Mouse (Mus musculus) bone marrow, adult 2 months (tissue): Measurements from ENCODE around the gene Tex35.

Experiments used
- CTCF ChIP-seq: fragments of 200-500 bp; IDR thresholded peaks from 2 replicates; pipeline ENCODE4 v1.5.1; 2011; ENCODE audit warnings: low read length, control low read depth; ENCODE audit not compliant: control insufficient read depth, insufficient read depth
- POLR2A ChIP-seq: fragments of 200-500 bp; IDR thresholded peaks from 2 replicates; pipeline ENCODE4 v1.6.1; 2011; ENCODE audit warnings: low read depth, mild to moderate bottlenecking, control low read depth, low read length, borderline replicate concordance; ENCODE audit not compliant: control insufficient read depth

GRCm38 (mm10) chr1:157137854-157138241 is 29.4 kb upstream of the Tex35 start:
- TF ChIP-seq CTCF: no peak
- TF ChIP-seq POLR2A: no peak
